Mouse (Mus musculus): ENCODE results near the gene Kcnj6. TPM values are rescaled to one million over a fixed set of nuclear protein-coding genes. Genes with fewer than 3 reads are reported as not detected.
A peak's percentile ranks its signal among the peaks of the same experiment; 100 is the strongest.
"Not testable (repeated sequence)": the region's sequence is repeated elsewhere in the genome, so short reads cannot be mapped to it uniquely, and the experiment has no call there.

The Kcnj6 gene
- total RNA-seq, 2 experiments from 2014 or later = 54.4 to 57.3 TPM

DNA sequence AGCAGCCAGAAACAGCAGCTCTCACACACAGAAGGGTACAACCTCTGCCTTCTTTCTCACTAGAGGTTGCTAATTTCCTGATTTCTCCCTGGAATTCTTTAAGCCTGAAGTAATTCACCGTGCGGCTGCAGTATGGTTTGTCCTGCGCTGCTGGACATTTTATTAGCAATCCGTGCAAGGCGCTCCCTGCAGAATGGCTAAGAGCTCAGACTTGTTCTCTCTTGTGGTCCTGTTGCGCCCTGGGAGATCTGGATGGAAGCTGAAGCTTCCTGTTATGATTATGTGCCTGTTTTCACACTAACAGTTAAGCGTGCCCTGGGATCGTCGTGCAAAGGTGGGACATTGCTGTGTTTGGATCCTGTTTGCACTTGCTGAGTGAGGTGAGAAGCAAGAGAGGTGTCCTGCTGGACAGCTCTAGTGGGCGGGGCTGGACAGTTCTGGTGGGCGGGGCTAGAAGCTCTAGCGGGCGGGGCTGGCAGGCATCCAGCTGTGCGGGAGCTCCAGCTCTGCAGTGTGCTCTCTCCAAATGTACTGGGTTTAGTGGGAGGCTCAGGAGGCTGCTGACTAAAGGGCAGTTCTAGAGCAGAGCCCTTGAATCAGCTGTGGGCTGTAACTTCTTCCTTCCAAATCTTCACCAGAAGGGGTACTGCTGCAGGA lies 131.1 kb downstream of the Kcnj6 start:
- intact Hi-C loops (cut with DNase I) = no loop called here
- peak in 1 of 2 experiments; percentile 47 for DNase-seq (ENCODE audit: extremely low spot score in 1 of 2, low spot score in 2 of 2)

DNA sequence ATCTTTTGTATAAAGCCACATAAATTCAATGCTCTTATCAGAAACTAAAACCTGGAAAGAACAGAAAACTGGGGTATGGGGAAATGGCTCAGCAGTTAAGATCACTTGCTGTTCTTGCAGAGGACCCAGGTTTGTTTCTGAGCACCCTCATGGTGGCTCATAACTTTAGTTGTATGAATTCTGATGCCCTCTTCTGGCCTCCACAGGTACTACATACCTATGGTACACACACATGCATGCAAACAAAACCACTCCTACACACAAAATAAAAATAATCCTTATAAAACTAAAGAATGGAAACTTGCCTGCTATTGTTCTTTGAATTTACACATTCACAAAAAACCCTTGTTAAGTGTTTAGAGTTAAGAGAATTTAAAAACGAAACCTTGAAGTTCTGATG lies 131.7 kb downstream of the Kcnj6 start:
- intact Hi-C loops (cut with DNase I) = no loop called here
- no peak for DNase-seq (ENCODE audit: extremely low spot score in 1 of 2, low spot score in 2 of 2)

DNA sequence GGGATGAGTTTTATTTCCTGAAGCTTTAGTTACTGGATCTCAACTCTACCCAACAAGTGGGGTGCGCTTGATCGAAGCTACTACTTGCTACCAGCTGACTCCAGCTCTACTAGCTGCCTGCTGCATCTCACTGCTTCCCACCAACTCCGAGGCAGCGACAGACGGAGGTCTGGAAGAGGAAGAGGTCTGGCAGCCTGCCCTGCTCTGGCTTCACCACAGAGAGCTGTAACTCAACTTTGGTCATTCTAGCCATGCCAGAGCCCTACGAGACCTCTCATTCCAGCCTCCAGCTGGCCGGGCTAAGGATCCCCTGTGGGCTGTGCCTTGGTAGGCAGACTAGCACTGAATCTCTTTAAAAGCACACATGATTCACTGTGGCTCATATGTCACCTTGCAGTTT lies 132.4 kb downstream of the Kcnj6 start:
- DNase-seq (ENCODE audit: extremely low spot score in 1 of 2, low spot score in 2 of 2) = no peak
- intact Hi-C loops (cut with DNase I) = no loop called here

DNA sequence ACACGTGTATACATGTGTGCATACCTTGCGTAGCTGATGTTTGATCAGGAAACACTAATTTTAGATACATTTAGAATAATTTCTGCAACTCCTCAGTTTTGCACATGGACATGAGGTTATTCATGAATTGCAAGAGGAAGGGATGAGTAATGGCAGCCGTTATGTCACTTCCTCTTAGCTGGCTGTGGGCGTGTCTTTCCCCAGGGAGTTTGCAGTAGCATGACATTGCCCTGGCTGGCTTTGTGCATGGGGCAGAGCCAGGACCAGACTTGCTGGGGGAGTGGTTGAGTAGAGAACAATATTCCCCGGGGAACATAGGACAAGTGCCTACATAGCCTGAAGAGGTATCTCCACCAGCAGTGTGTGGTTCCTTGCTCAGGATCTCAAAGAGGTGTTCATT lies 134.0 kb downstream of the Kcnj6 start:
- intact Hi-C loops (cut with DNase I) = no loop called here
- DNase-seq (ENCODE audit: extremely low spot score in 1 of 2, low spot score in 2 of 2) = no peak

DNA sequence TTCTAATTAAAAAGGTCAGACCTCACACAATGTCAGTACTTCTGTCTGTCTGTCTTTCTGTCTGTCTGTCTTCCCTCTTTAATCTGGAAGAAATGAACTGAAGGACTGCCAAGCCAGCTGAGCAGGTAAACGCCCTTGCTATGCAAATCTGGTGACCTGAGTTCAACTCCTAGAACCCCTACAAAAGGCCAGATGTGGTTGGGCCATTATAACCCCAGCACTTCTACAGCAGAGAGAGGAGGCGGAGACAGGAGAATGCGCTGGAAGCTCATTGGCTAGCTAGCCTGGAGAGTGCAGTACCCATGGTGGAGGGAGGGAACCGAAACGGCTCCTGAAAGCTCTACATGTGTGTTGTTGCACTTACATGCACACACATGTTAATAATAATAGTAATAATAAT lies 141.5 kb downstream of the Kcnj6 start:
- no peak for DNase-seq (ENCODE audit: extremely low spot score in 1 of 2, low spot score in 2 of 2)
- intact Hi-C loops (cut with DNase I) = no loop called here

DNA sequence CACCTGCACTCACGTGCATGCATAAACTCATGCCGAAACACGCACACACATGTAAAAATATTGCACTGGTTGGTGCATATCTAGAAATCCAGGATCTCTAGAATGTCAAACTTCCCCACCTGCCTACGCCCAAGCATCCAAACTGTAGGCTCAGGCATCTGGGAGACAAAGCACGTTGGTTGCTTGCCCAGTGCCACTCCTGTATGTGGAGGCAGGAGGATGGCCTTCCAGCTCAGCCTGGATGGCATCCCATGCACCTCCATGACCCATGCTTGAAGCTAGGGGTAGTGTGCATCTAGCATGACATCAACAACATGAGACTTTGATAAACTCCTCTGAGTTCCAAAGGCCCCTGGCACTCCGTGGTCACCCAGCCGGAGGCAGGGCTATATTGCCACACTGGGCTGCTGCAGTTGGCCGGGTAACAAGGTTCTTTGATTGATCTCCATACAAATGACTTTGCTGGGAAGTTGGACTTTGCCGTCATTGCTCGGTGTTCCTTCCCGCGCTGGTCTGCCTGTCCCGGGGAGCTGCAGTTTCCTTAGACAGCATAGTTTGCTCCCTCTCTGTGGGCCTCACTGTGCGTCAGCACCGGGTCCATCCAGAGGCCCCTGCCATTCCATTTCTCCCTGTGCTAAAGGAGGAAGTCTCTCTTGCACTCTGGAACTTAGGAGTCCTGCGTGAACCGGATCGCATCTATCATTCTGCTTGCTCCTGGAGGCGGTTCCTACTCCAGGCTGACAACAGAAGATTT lies 144.9 kb downstream of the Kcnj6 start:
- DNase-seq (ENCODE audit: extremely low spot score in 1 of 2, low spot score in 2 of 2) = no peak
- intact Hi-C loops (cut with DNase I) = no loop called here

DNA sequence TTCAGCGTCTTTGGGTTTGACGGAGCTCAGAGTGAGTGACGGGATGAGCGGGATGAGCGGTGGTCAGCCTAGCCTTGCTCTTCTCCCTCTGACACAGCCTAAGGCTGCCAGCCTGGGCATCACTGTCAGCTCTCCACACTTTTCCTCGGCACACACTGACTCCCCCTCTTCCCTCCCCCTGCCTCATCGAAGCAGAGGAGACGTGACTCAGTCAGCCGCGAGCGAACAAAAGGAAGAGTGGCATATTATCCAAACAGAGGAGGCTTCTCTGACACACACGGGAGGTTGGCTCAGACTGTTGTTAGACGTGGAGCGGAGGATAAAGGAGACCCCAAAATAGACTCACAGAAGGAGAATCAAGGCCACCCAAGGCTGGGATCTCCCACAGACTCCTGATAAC lies 147.1 kb downstream of the Kcnj6 start:
- intact Hi-C loops (cut with DNase I) = no loop called here
- DNase-seq (ENCODE audit: extremely low spot score in 1 of 2, low spot score in 2 of 2) = no peak

DNA sequence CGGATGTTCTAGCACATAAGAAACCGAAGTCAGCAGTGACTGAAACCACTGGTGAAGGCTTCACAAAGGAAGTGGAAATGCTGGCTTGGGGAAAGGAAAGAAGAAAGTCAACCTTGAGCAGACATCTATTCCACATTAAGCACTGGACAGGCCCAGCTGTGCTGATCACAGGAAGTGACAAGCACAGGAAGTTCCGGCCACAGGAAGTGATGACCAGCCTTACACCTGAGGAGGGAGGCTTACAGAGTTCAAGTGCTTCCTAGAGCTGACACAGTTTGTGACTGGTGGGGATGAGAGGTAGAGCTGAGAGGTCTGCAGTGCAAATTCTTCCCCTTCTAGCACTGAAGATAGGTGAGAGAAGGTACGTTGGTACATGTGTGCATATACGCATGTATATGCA lies 151.5 kb downstream of the Kcnj6 start:
- no peak for DNase-seq (ENCODE audit: extremely low spot score in 1 of 2, low spot score in 2 of 2)

DNA sequence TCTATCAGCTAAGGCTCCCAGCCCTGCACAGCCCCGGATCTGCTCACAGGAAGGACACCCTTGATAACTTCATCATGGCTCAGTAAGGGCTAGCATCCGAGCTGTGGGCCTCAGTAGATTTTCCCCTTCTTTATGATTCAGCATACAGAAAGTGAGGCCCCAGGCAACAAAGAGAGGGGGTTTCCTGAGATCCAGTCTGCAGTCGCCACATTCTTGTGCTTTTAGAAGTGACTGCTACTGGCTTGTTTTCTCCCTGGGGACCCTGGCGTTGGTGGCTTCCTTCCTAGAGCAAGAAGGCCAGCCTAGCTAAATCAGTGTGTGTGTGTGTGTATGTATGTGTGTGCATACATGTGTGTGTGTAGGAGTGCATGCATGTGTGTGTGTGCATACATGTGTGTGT lies 152.7 kb downstream of the Kcnj6 start:
- no peak for DNase-seq (ENCODE audit: extremely low spot score in 1 of 2, low spot score in 2 of 2)
- intact Hi-C loops (cut with DNase I) = no loop called here

More for the DNA sequence above, 151.5 kb downstream of the Kcnj6 start:
- intact Hi-C loops (cut with DNase I) = no loop called here

DNA sequence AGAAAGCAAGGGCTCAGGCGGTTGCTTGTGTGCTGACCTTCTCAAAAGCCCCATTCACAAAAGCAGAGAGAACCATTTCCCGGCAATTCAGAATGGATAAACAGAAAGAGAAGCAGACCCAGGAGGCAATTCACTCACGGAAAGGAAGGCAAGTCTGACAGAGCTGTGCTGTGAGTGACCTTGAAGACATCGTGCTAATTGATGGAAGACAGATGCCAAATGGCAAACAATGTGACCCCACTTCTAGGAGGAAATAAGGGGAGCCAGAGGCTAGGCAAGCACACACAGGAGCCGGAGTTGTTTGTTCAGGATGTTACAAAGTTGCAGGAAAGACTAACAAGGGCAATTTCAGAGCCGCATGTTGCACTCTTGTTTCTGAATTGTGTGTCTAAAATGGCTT lies 158.1 kb downstream of the Kcnj6 start:
- no peak for DNase-seq (ENCODE audit: extremely low spot score in 1 of 2, low spot score in 2 of 2)
- intact Hi-C loops (cut with DNase I) = no loop called here

DNA sequence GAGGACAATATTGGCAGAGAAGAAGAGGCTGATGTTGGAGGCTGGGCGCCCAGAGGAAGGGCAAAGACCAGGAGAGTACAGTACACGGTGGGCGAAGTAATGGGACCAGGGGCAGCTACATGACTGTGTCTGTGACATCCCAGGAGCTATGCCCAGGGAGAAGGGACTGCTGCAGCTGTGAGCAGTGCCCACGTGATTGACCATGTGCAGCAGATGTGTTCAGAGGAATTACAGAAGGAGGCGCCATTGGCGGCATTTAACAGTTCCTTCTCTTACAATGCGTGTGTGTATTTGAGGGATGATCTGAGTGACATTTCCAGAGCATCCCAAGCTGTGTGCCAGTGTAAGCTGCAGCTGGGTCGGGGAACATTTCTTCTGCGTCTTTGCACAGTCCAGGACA lies 159.6 kb downstream of the Kcnj6 start:
- intact Hi-C loops (cut with DNase I) = no loop called here
- no peak for DNase-seq (ENCODE audit: extremely low spot score in 1 of 2, low spot score in 2 of 2)

DNA sequence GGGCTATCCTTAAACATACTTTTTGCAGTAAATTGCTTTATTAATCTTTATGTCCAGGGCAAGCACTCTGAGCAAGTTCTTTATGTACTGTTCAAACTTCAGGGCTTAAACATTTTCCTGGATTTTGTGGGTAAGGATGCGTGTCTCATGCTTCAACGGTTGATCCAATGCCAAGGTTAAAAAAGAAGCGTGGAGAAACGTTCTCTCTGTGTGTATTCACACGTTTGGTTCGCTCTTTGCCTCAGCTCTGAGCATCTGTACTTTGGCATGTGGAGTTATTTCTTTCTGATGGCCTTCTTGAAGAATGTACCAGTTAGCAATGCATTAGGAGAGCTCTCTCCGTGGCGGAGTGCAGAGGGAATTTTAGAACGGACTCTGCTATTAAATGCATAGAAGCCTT lies 163.0 kb downstream of the Kcnj6 start:
- DNase-seq (ENCODE audit: extremely low spot score in 1 of 2, low spot score in 2 of 2) = no peak

DNA sequence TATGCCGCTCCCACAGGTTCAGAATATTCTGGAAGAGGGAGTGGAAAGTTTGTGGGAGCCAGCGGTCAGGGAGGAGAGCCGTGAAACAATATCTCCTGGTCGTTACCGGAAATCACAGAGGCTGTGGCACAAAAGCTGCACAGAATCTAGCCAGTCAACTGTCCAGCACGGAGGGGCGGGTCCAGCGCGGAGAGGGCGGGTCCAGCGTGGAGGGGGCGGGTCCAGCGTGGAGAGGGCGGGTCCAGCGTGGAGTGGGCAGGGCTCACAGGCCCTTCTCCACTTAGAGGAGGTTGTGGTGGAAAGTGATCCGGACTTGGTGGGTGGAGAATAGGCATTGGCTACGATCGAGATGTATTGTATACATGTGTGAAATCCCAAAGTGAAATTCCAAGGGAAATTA lies 169.3 kb downstream of the Kcnj6 start:
- intact Hi-C loops (cut with DNase I) = no loop called here
- no peak for DNase-seq (ENCODE audit: extremely low spot score in 1 of 2, low spot score in 2 of 2)

More for the DNA sequence above, 163.0 kb downstream of the Kcnj6 start:
- intact Hi-C loops (cut with DNase I) = no loop called here

DNA sequence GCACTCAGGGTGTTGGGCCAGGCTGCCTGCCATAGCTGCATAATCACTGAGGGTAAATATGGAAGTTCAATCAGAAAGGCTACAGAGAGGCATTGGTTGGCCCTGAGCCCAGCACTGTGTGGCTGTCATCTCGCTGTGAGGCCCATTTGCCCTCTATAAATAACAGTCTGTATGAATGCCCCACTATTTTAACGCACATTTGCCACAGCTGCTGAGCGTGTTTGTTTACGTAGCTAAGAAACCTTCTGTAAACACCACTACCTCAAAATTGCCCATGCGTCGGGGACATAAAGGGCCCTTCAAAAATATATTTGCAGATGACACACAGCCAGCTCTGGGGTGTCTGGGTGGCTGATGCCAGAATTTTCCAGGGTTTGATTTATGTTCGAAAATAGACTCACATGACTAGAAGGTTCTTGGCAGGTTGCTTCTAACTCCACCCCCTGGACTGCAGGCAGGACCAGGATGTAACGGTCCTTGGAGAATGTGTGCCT lies 170.4 kb downstream of the Kcnj6 start:
- no peak for DNase-seq (ENCODE audit: extremely low spot score in 1 of 2, low spot score in 2 of 2)
- intact Hi-C loops (cut with DNase I) = no loop called here

DNA sequence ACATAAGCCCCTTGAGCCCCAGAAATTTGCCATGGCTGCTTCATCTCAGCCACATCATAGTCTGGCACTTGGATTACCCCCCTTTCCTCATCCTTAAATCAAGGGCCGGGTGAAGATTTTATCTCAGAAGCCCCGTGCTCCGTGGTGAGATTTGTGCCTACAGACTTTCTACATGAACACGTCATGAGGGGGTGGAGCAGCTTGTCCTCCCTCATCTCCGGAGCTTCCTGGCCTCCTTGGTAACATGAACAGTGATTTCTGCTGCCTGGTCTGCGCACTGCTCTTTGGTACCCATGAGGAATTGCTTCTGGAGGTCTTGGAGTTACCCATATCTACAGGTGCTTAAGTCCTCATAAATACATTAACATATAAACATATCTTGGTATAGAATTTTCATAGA lies 172.2 kb downstream of the Kcnj6 start:
- no peak for DNase-seq (ENCODE audit: extremely low spot score in 1 of 2, low spot score in 2 of 2)
- intact Hi-C loops (cut with DNase I) = no loop called here

DNA sequence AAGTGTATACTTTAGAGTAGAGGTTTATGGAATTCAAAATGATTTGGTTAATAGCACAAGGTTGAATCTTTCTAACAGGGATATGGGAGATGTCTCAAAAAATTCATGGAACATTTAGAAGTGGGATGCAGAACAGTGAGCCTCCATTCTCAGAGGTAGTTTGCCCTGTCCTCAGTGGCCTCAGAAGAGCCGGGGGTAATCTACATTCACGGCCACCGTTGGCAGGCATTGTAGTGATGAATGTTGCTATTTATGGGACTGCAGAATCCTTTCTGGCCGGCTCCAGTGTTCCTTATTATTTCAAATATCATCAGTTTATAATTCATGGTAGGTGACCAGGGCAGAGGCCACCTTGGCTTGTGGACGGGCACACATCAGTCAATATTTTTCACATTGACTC lies 174.9 kb downstream of the Kcnj6 start:
- intact Hi-C loops (cut with DNase I) = no loop called here

DNA sequence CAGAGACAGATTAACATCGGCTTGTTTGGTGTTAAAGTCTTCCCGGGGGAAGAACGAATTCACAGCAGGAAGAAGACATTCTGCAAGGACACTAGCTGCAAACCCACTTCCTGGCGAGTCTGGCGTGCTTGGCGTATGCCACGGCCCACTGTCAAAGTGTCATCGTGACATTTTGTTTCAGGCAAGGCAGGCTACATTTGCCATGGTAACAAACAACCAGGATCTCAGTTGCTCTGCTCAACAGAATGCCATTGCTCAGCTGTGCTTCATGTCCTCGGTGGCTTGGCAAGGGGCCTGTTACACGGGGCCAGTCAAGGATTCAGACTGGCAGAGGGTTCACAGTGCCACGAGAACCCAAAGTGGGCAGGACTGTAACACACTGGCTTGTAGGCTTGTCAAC lies 175.9 kb downstream of the Kcnj6 start:
- intact Hi-C loops (cut with DNase I) = no loop called here
- DNase-seq (ENCODE audit: extremely low spot score in 1 of 2, low spot score in 2 of 2) = no peak

More for the DNA sequence above, 174.9 kb downstream of the Kcnj6 start:
- no peak for DNase-seq (ENCODE audit: extremely low spot score in 1 of 2, low spot score in 2 of 2)

DNA sequence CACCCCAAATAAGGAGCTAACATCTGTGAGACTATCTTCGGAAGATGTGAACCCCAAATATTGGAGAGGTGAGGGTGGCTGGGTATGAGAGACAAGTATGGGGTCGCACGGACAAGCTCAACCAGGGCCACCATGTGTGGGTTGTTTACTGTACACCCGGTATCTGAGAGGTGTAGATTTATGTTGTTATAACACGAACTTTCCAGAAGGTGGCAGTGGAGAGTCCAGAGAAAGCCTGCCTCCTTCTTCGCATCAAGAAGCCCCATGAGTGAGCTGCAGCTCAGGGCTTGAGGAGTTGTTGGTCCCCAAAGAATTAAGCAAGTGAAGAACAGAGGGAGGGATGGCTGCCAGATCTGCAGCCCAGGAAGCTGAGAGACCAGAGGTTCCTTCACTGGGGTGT lies 181.1 kb downstream of the Kcnj6 start:
- peak in 1 of 2 experiments; percentile 52 for DNase-seq (ENCODE audit: extremely low spot score in 1 of 2, low spot score in 2 of 2)
- intact Hi-C loops (cut with DNase I) = loop anchor here (5.0 kb wide), 1 partner anchor 181 kb away; the partner anchor contains the start of gene Kcnj6

DNA sequence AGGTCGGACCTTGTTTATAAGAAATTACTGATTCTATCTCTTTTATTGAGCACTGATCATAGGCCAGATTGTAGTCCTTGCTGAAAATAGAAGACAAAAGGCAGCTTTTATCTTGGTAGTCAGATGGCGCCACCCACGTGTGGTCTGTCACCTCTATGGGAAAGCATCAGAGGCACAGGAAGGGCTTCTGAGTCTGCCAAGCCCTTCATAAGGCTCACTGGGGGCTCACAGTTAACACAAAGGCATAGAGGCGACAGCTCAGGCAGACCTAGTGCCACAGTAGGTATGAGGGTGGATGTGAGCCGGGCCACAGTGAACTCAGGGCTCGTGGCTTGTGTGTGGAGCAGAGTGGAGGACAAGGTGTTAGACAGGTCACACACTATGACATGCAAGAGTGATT lies 181.6 kb downstream of the Kcnj6 start:
- DNase-seq (ENCODE audit: extremely low spot score in 1 of 2, low spot score in 2 of 2) = no peak
- intact Hi-C loops (cut with DNase I) = loop anchor here (5.0 kb wide), 1 partner anchor 181 kb away; the partner anchor contains the start of gene Kcnj6

DNA sequence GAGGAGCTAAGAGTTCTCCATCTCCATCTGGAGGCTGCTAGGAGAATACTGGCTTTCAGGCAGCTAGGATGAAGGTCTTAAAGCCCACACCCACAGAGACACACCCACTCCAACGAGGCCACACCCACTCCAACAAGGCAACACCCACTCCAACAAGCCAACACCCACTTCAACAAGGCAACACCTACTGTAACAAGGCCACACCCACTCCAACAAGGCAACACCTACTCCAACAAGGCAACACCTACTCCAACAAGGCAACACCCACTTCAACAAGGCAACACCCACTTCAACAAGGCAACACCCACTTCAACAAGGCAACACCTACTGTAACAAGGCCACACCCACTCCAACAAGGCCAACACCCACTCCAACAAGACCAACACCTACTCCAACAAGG lies 188.2 kb downstream of the Kcnj6 start:
- intact Hi-C loops (cut with DNase I); DNase-seq (ENCODE audit: extremely low spot score in 1 of 2, low spot score in 2 of 2): not testable (repeated sequence)
